Mouse (Mus musculus) bone marrow, adult 2 months (tissue): ENCODE data around the gene Mia. TPM values are rescaled to one million over a fixed set of nuclear protein-coding genes. Genes with fewer than 3 reads are reported as not detected.

Source experiments
- H3K27ac ChIP-seq: fragments of 200-500 bp; 2 replicates; pipeline ENCODE4 v1.5.1; 2012; ENCODE audit warnings: low read depth, mild to moderate bottlenecking, control low read depth, inconsistent platforms, low read length; ENCODE audit not compliant: control insufficient read depth, poor library complexity, insufficient read depth
- H3K4me1 ChIP-seq: fragments of 200-500 bp; 2 replicates; pipeline ENCODE4 v1.6.1; 2011; ENCODE audit warnings: low read length; ENCODE audit not compliant: control insufficient read depth, insufficient read depth
- H3K4me3 ChIP-seq: fragments of 200-500 bp; replicated peaks from 2 replicates; pipeline ENCODE3; 2011; ENCODE audit warnings: mild to moderate bottlenecking, low read depth, low read length, control low read depth; ENCODE audit not compliant: control insufficient read depth
- CTCF ChIP-seq: fragments of 200-500 bp; IDR thresholded peaks from 2 replicates; pipeline ENCODE4 v1.5.1; 2011; ENCODE audit warnings: low read length, control low read depth; ENCODE audit not compliant: control insufficient read depth, insufficient read depth
- POLR2A ChIP-seq: fragments of 200-500 bp; IDR thresholded peaks from 2 replicates; pipeline ENCODE4 v1.6.1; 2011; ENCODE audit warnings: low read depth, mild to moderate bottlenecking, control low read depth, low read length, borderline replicate concordance; ENCODE audit not compliant: control insufficient read depth
- WGBS: fragments of 180-500 bp; shearing (Covaris S2); methylation state at CpG from one replicate; pipeline ENCODE4 v1.1.7; 2018; 5-methylcytosine and 5-hydroxymethylcytosine counted together
- polyA plus RNA-seq: library from polyadenylated mRNA; stranded (reverse); fragments of >200 nt; gene quantifications from 2 replicates; pipeline ENCODE4 v1.2.4, GENCODE M21; 2011; ENCODE audit warnings: low replicate concordance; ENCODE audit not compliant: missing spikeins, insufficient read depth, insufficient read length

The Mia gene
- polyA plus RNA-seq, 1 experiment, result not detected

DNA sequence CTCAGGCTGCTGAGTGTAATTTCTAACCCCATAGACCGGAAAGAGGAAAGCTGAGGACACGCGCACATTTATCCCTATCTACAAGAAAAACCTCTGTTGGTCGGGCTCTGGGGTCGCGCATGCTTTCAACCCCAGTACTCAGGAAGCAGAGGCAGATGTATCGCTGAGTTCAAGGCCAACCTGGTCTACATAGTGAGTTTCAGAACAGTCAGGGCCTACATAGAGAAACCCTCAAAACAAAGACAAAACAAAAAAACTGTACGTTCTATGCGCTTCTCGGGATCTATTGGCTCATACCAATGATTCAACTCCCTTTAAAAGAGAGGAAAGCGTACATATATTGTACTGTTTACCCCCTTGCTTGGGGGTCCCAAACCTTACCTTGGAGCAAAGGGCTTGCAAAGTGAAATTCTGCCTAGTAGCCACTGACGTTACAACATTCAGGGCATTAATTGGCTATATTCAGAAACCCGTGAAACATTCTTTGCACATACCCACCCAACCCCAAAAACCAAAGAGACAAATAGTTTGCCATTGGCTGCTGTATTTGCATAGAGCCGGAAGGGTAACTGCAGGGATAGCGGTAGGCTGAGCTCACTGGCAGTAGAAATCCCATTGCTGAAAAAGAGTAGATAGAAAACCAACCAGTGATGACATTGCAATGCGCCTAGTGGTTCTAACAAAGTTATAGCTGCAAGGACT lies 1.6 kb downstream of the Mia start:
- Histone ChIP-seq H3K4me3 (peak overlapping the region; percentile 66), H3K27ac (no peak overlapping the region), H3K4me1 (no peaks in the 10 kb centered on the region)
- WGBS, result 47% methylated on average over 16 of the region's 16 CpGs
- TF ChIP-seq CTCF (no peak), POLR2A (no peak)

DNA sequence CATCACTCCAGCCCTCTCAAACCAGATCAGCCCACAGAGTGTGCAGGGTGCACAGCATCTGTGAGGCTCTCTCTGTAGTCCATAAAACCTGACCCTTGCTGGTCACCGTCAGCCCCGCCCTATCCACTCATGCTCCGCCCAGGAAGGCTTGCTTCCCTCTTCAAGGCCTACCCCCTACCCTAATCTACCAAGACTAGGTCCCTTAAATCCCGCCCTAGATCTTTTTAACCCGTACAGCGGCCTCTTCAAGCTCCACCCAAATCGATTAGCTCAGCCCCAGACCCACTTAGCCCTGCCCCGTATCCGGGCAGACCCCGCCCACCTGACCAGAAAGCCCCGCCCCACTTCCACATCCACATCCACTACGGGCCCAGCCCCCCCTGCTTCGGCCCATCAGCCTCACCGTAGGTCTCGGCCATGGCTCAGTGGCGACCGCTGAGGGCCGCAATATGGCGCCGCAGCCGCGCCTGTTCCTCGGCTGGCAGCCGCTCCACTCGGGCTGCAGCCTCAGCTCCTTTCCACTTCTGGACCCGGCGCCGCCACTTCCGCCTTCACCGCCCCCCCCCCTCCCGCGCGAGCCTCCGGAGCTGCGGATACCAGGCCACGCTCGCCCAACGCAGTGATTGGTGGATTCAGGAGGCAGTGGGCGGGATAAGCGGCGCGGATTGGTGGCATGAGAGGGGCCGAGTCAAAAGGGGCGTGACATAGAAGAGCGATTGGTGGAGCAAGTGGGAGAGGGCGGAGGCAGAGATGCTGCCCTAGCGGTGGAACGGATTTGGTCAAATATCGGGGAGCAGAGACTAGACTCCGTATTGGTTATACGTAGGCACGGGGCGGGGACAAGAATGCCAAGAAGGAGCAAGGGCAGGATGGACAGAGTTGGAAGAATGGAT lies 2.4 kb downstream of the Mia start, which contains the start of gene Rab4b:
TSS of gene Rab4b (minus strand) at position 573 of the 893 bp plus-strand sequence.
- H3K4me3 ChIP-seq, result peak within 1 kb of the TSS; percentile 85
- peak; percentile 77 for TF ChIP-seq CTCF
- peak; percentile 38; the same call in 1 of the 2 replicates for TF ChIP-seq POLR2A
- no peaks in the 10 kb centered on the region for H3K4me1 ChIP-seq
- H3K27ac ChIP-seq, result peak within 1 kb of the TSS; percentile 98
- under 1% methylated on average over 53 of the region's 53 CpGs for WGBS

DNA sequence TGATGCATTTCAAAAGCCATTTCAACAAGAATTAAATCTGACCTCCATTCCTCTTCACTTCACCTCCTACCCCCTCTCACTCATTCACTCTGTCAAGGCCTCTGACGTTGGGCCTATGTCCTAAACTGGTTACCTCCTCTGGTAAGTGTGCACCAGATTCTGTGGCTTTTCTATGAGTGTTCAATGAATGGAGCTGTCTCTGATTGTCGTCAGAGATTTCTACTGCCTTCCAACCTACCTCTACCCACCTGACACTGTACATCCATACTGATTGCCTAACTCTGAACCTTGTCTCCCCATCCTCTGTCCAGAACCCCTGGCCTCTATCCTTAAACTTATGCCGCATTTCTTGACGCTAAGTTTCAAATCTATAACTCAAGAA lies 3.0 kb downstream of the Mia start:
- TF ChIP-seq CTCF, result no peak
- H3K27ac ChIP-seq, result peak overlapping the region; percentile 98
- peak overlapping the region; percentile 85 for H3K4me3 ChIP-seq
- no peaks in the 10 kb centered on the region for H3K4me1 ChIP-seq
- WGBS, result 16% methylated on average over 4 of the region's 4 CpGs

DNA sequence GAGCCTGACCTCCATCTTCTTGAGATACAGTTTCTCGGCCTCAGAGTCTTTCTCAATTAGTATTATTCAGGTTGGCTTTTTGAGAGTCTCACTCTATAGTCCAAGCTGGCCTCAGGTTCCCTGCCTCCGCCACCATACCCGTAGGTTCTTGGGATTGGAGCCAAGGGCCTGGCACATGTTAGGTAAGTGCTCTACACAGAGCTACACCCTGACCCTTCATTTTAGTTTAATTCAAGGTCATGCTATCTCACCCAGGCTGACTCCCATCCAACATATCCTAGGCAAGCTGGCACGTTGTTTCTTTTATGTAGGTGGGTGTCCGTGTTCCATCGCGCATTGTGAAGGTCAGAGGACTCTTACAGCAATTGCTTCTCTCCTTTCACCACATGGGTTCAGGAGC lies 6.1 kb downstream of the Mia start:
- H3K4me3 ChIP-seq, result no peak overlapping the region
- H3K27ac ChIP-seq, result no peak overlapping the region
- H3K4me1 ChIP-seq, result no peaks in the 10 kb centered on the region
- no peak for TF ChIP-seq POLR2A
- no peak for TF ChIP-seq CTCF
- WGBS, result 91% methylated on average over 7 of the region's 7 CpGs

DNA sequence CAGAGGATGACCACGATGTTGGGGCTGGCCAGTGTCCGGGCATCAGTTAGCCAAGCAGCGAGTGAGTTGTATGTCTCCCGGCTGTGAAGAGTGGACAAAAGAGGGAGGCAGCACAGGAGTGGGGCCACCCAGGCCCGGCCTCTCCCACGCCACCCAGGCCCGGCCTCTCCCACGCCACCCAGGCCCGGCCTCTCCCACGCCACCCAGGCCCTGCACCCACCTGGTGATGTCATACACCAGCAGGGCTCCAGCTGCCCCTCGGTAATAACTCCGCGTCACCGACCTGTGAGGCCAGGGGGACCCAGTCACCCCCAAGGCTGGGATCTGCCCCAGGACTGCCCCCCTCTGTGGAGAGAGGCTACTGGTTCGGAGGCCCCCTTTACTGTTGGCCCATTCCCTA lies 6.5 kb downstream of the Mia start:
- TF ChIP-seq CTCF, result no peak
- TF ChIP-seq POLR2A, result no peak
- Histone ChIP-seq H3K4me3 (no peak overlapping the region), H3K4me1 (no peaks in the 10 kb centered on the region), H3K27ac (no peak overlapping the region)
- 87% methylated on average over 15 of the region's 15 CpGs for WGBS

DNA sequence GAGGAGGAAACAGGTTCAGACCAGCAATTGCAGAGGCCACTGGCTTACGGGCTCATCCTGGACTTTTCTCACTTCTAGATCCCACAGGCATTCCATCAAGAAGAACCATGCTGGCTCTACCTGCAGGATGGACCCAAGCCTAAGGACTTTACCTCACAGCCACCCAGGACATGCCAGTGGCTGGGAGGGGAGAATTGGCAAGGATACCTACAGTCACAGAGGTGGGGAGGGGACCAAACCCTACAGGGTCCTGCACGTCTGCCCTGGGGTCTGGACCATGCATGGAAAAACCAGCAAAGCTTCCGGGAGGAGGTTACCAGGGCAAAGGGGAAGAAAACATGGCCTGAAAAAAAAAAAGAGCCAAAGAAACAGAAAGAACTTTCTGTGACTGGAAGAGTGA lies 10.0 kb downstream of the Mia start:
- TF ChIP-seq CTCF, result no peak
- TF ChIP-seq POLR2A, result no peak
- no peak overlapping the region for H3K27ac ChIP-seq
- 87% methylated on average over 3 of the region's 3 CpGs for WGBS

DNA sequence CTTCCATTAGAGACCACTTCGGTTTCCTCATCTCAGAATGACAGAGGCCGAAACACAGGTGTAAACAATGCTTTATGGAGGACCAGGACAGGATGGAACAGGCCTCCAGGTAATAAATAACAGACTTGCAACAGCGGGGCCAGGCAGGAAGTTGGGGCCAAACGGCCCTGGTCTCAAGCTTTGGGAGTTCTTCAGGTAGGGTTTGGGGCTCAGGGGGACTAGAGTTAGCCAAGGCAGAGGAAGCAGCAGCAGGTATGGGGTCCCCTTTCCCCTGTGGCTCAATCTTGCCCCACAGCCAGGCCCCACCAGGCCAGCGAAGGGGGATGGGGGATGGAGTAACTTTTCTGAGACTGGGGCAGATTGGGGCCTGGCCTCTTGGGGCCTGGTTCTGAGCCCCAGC lies 12.6 kb downstream of the Mia start:
- TF ChIP-seq POLR2A, result no peak
- no peak for TF ChIP-seq CTCF
- Histone ChIP-seq H3K4me1 (peaks cover 6% of the 10 kb centered on the region), H3K27ac (peak overlapping the region; percentile 99), H3K4me3 (no peak overlapping the region)
- WGBS, result 64% methylated on average over 5 of the region's 5 CpGs

More for the DNA sequence above, 10.0 kb downstream of the Mia start:
- H3K4me1 ChIP-seq, result peaks cover 6% of the 10 kb centered on the region
- H3K4me3 ChIP-seq, result no peak overlapping the region

DNA sequence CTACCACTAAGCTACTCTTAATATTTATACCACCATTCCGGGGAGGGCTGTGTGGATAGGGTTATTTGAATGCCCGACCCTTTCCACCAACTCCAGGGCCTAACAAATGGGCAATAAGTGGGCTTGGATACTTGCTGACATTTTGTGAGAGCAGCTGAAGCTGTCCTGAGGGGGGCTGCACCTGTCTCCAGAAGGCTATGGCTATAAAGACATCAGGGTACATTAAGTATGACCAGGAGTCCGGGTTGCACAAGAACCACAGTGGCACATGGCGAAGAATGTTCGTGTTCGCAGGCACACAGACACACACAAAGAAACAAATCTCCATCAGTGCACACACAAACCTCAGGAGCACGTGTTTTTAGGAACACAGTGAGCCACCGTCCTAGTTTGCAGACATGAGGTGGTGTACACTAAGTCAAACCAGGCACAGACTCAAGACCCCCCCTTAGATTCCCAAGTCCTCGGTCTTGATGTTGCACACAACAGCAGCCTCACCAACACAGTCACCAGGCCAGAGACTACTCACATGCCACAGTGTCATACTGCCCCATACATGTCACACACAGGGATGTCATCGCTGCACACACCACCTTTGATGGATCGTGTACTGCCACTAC lies 13.4 kb downstream of the Mia start:
- TF ChIP-seq CTCF (no peak), POLR2A (no peak)
- 40% methylated on average over 11 of the region's 11 CpGs for WGBS
- peaks cover 6% of the 10 kb centered on the region for H3K4me1 ChIP-seq
- H3K4me3 ChIP-seq, result peak overlapping the region; percentile 56
- peak overlapping the region; percentile 99 for H3K27ac ChIP-seq
